Comparison of ENCODE assay signal across 8 mouse cellular contexts in the genomic region with DNA sequence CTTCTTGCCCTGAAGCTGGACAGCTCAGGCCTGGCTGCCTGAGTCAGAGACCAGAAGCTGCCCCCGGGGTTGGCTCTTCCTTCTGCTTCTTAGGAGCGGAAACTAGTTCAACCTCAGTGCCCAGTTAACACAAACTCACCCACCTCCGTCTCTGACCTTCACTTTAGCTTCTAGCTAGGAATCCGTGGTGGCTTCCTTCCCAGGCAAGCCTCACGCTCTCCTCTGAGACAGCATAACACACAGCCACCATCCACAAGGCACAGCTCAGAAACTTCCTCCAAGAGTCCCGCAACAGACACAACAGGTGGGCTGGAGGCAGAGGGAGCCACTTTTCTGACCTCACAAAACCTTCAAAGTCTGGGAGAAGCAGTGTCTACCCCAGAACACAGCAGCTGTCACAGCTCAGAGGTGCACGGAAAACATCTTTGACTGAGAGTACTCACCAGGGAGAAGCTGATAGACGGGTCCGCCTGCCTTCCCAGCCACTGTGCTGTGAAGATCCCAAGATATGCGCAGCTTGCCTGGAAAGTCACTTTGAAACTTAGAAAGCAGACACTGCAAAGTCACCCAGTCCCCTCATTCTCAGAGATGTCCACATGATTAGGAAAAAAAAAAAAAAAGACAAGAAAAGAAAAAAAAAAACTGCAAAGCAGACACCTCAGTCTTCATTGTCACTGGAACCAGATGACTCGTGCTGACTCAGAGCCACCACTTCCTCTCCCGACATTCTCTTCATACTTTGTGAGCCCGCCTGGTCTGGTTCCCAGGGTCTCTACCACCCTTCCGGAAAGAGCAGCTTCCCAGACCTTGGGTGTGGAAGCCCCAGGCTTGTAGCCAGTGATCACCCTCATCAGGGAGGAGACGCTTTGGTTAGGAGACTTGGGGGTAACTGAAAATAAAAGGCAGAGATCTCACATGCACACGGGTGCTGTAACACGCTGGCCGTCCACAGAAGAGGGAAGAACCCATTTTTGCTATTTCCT.
DNase-seq lines count a peak whose midpoint lies in the region; ATAC-seq lines count a peak whose summit lies in the region.

No protein-coding gene starts in this region.

- H3K9me3 ChIP-seq in embryonic facial prominence, embryonic 13.5 days = no peaks in the 10 kb centered on the region
- no peaks in the 10 kb centered on the region for H3K9me3 ChIP-seq in limb, embryonic 13.5 days
- H3K9me3 ChIP-seq in midbrain, embryonic 16.5 days (replicated peaks; ENCODE audit: control insufficient read depth, low read length, poor library complexity, severe bottlenecking) = no peaks in the 10 kb centered on the region

- DNase-seq in urinary bladder, postnatal 14 days (ENCODE audit: low spot score) = peak; percentile 62
- DNase-seq in urinary bladder, adult 2 months (ENCODE audit: low spot score) = no peak
- DNase-seq in left cerebral cortex, postnatal 4 days = no peak
- no peak for DNase-seq in layer of hippocampus, postnatal 36 days

- intact Hi-C loops in left cerebral cortex, postnatal 4 days (cut with DNase I) = no loop called here

- peak overlapping the region; percentile 33 for H3K4me2 ChIP-seq in embryonic facial prominence, embryonic 13.5 days
- peak overlapping the region; percentile 37 for H3K4me2 ChIP-seq in limb, embryonic 13.5 days (replicated peaks)
- H3K4me2 ChIP-seq in midbrain, embryonic 16.5 days (ENCODE audit: low read length) = no peak overlapping the region

- peak overlapping the region; percentile 36; the same call in 1 of the 2 replicates for H3K27ac ChIP-seq in embryonic facial prominence, embryonic 13.5 days
- peak overlapping the region; percentile 15; the same call in 1 of the 2 replicates for H3K27ac ChIP-seq in limb, embryonic 13.5 days
- peak overlapping the region; percentile 10; the same call in 1 of the 2 replicates for H3K27ac ChIP-seq in midbrain, embryonic 16.5 days (ENCODE audit: low read length)

- WGBS in embryonic facial prominence, embryonic 13.5 days = 40% methylated on average over 18 of the region's 18 CpGs
- 51% methylated on average over 18 of the region's 18 CpGs for WGBS in limb, embryonic 13.5 days
- WGBS in midbrain, embryonic 16.5 days = 62% methylated on average over 18 of the region's 18 CpGs

- H3K4me1 ChIP-seq in embryonic facial prominence, embryonic 13.5 days = peaks cover 36% of the 10 kb centered on the region
- peaks cover 27% of the 10 kb centered on the region for H3K4me1 ChIP-seq in limb, embryonic 13.5 days
- no peaks in the 10 kb centered on the region for H3K4me1 ChIP-seq in midbrain, embryonic 16.5 days (ENCODE audit: control insufficient read depth, insufficient read depth, low read length)

- no peak overlapping the region for H3K4me3 ChIP-seq in embryonic facial prominence, embryonic 13.5 days
- peak overlapping the region; percentile 3; the same call in 1 of the 2 replicates for H3K4me3 ChIP-seq in limb, embryonic 13.5 days
- no peak overlapping the region for H3K4me3 ChIP-seq in midbrain, embryonic 16.5 days (ENCODE audit: low read depth, low read length)

- peak overlapping the region; percentile 41; the same call in 1 of the 2 replicates for H3K9ac ChIP-seq in embryonic facial prominence, embryonic 13.5 days
- peak overlapping the region; percentile 35; the same call in 1 of the 2 replicates for H3K9ac ChIP-seq in limb, embryonic 13.5 days
- H3K9ac ChIP-seq in midbrain, embryonic 16.5 days (ENCODE audit: low read depth, low read length) = no peak overlapping the region

- no peaks in the 10 kb centered on the region for H3K27me3 ChIP-seq in embryonic facial prominence, embryonic 13.5 days
- H3K27me3 ChIP-seq in limb, embryonic 13.5 days = no peaks in the 10 kb centered on the region; the same call in 1 of the 2 replicates
- no peaks in the 10 kb centered on the region for H3K27me3 ChIP-seq in midbrain, embryonic 16.5 days (ENCODE audit: control insufficient read depth, insufficient read depth, low read depth, low read length)

- ATAC-seq in embryonic facial prominence, embryonic 13.5 days (ENCODE audit: insufficient number of reproducible peaks, insufficient read depth, low FRiP score, low TSS enrichment, low read depth) = no peak
- ATAC-seq in hematopoietic stem cell, adult 5-6 weeks (replicated peaks in 1 of 2; ENCODE audit: insufficient read depth in 1 of 2, low FRiP score in 2 of 2, low TSS enrichment in 1 of 2, low read depth in 1 of 2, poor library complexity in 2 of 2, severe bottlenecking in 2 of 2) = peak; percentile 33 to 49
- no peak for ATAC-seq in limb, embryonic 13.5 days (ENCODE audit: low FRiP score, low read depth)
- ATAC-seq in midbrain, embryonic 16.5 days = no peak

- no peaks in the 10 kb centered on the region for H3K36me3 ChIP-seq in embryonic facial prominence, embryonic 13.5 days
- H3K36me3 ChIP-seq in limb, embryonic 13.5 days = no peaks in the 10 kb centered on the region
- no peaks in the 10 kb centered on the region for H3K36me3 ChIP-seq in midbrain, embryonic 16.5 days (ENCODE audit: control insufficient read depth, insufficient read depth, low read length)

Comparison
In these comparisons a context has a peak if more than half of its experiments do, and no peak if none do; other contexts are left out.
1. ATAC-seq: peak in hematopoietic stem cell, adult 5-6 weeks (2 of 2); none in embryonic facial prominence, embryonic 13.5 days (single experiment), limb, embryonic 13.5 days (single experiment) and midbrain, embryonic 16.5 days (single experiment).
2. Peak in every context shown above with its lines, with median percentiles within 50 percentile points of each other: H3K27ac ChIP-seq.